Mouse (Mus musculus): Measurements from ENCODE around the gene D430042O09Rik. TPM values are rescaled to one million over a fixed set of nuclear protein-coding genes. Genes with fewer than 3 reads are reported as not detected.
"Not testable (repeated sequence)": the region's sequence is repeated elsewhere in the genome, so short reads cannot be mapped to it uniquely, and the experiment has no call there.

D430042O09Rik gene
- polyA plus RNA-seq, 1 experiment = 3.7 TPM

DNA sequence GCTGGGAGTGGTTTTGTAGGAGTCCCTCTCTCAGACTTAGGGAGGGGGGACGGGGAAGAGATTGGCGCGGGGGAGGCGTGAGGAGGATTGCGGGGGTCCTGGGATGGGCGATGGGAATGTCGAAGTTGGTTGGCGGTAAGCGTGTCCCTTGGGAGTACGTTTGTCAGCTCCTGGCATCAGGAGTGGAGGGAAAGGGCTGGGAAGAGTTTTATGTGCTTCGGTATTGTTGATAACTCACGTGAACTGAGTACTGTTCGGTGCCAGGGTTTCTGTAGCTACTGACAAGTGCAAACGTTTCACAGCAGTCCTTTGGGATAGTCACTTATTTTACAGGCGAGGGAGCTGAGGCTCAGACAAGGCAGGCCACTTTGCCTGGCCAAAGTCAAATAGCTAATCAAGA, 412 bp downstream of the D430042O09Rik start:
- Histone ChIP-seq H3K36me3 (ENCODE audit: control insufficient read depth, insufficient read depth) (peaks cover 11% of the 10 kb centered on the region), H3K4me3 (ENCODE audit: insufficient read depth, poor library complexity, severe bottlenecking) (peak overlapping the region; percentile 79), H3K79me2 (ENCODE audit: control insufficient read depth, insufficient read depth) (peaks cover 55% of the 10 kb centered on the region), H3K79me3 (ENCODE audit: low read depth) (peaks cover 36% of the 10 kb centered on the region), H3ac (ENCODE audit: control insufficient read depth, insufficient read length, low read depth) (peak overlapping the region; percentile 82), H3K27me3 (ENCODE audit: control insufficient read depth, insufficient read depth, insufficient read length) (no peaks in the 10 kb centered on the region)
- no peak for TF ChIP-seq MYOG (IDR thresholded peaks at IDR 0.05; ENCODE audit: control insufficient read depth, extremely low read depth, insufficient read length)
- TF ChIP-seq CEBPB (IDR thresholded peaks at IDR 0.05; ENCODE audit: low read depth) = no peak
- TF ChIP-seq FOSL1 (IDR thresholded peaks at IDR 0.05; ENCODE audit: insufficient read depth, low read length, poor library complexity, severe bottlenecking) = no peak
- no peak for TF ChIP-seq MYOD1 (IDR thresholded peaks at IDR 0.05; ENCODE audit: control insufficient read depth, insufficient read length, low read depth)
- no peak for TF ChIP-seq CTCF (IDR thresholded peaks at IDR 0.05; ENCODE audit: control insufficient read depth, insufficient read depth, insufficient read length)
- no peak for TF ChIP-seq MAX (IDR thresholded peaks at IDR 0.05)
- no peak for TF ChIP-seq USF1 (IDR thresholded peaks at IDR 0.05; ENCODE audit: low read depth)

DNA sequence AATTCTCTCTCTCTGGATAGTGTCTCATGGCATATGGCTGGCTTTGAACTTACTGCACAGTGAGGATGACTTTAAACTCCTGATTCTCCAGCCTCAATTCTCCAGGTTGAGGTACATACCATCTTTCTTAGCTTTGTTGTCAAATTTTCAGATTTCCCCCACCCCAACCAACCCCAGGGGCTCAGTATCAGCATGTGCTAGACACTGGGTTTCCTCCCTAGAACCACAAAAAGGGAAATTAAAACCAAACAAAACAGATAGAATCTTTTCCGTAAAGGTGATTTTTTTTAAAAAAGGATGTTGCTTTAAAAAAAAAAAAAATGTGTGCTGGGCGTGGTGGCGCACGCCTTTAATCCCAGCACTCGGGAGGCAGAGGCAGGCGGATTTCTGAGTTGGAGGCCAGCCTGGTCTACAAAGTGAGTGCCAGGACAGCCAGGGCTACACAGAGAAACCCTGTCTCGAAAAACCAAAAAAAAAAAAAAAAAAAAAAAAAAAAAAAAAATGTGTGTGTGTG, 5.9 kb downstream of the D430042O09Rik start:
- not testable (repeated sequence) for H3K27me3 ChIP-seq (ENCODE audit: control insufficient read depth, insufficient read depth, insufficient read length); H3K79me3 ChIP-seq (ENCODE audit: low read depth); H3ac ChIP-seq (ENCODE audit: control insufficient read depth, insufficient read length, low read depth); H3K36me3 ChIP-seq (ENCODE audit: control insufficient read depth, insufficient read depth); H3K4me3 ChIP-seq (ENCODE audit: insufficient read depth, poor library complexity, severe bottlenecking)
- H3K79me2 ChIP-seq (ENCODE audit: control insufficient read depth, insufficient read depth) = peaks cover 12% of the 10 kb centered on the region

DNA sequence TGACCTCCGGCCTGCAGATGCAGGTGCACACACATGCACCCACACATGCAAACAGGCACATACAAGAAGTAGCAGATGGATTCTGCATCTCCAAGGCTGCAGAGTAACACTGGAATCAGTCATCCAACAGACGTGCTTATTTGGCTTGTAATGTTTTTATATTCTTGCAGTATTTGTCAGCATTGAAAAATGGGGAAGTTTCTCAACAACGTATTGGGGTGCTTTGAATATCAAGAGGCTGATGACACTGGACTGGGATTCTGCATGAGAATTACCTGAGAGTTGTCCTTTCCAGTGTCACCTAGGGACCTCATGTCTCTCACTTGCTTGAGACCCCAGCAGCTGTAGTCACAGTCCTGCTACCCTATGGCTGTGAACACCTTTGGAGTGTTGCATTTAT, 7.1 kb downstream of the D430042O09Rik start:
- TF ChIP-seq CTCF (IDR thresholded peaks at IDR 0.05; ENCODE audit: control insufficient read depth, insufficient read depth, insufficient read length) = no peak
- no peak for TF ChIP-seq USF1 (IDR thresholded peaks at IDR 0.05; ENCODE audit: low read depth)
- no peak for TF ChIP-seq MAX (IDR thresholded peaks at IDR 0.05)
- TF ChIP-seq CEBPB (IDR thresholded peaks at IDR 0.05; ENCODE audit: low read depth) = no peak
- no peak for TF ChIP-seq MYOD1 (IDR thresholded peaks at IDR 0.05; ENCODE audit: control insufficient read depth, insufficient read length, low read depth)
- no peak for TF ChIP-seq MYOG (IDR thresholded peaks at IDR 0.05; ENCODE audit: control insufficient read depth, extremely low read depth, insufficient read length)
- TF ChIP-seq FOSL1 (IDR thresholded peaks at IDR 0.05; ENCODE audit: insufficient read depth, low read length, poor library complexity, severe bottlenecking) = no peak
- H3K79me3 ChIP-seq (ENCODE audit: low read depth) = no peaks in the 10 kb centered on the region
- no peak overlapping the region for H3ac ChIP-seq (ENCODE audit: control insufficient read depth, insufficient read length, low read depth)
- no peaks in the 10 kb centered on the region for H3K27me3 ChIP-seq (ENCODE audit: control insufficient read depth, insufficient read depth, insufficient read length)
- H3K4me3 ChIP-seq (ENCODE audit: insufficient read depth, poor library complexity, severe bottlenecking) = no peak overlapping the region
- peaks cover under 1% of the 10 kb centered on the region for H3K79me2 ChIP-seq (ENCODE audit: control insufficient read depth, insufficient read depth)
- H3K36me3 ChIP-seq (ENCODE audit: control insufficient read depth, insufficient read depth) = no peaks in the 10 kb centered on the region

DNA sequence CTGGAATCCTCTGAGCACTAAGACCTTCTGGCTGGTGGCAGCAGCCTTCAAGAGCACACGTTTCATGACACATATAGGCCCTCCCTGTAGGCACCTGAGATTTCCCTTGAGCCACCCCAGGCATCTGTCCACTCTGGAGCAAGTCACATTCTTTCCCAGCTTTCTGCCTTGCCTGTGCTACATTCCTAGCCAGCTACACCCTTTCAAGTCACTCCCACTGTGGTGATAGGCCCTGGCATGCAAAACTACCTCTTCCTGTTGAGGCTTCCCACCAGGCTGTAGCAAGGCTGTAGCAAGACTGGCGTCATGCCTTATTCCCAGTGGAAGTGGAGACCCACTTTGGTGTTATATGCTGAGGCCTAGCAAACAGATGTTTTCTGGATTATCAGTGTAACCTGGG, 9.0 kb downstream of the D430042O09Rik start:
- no peaks in the 10 kb centered on the region for H3K27me3 ChIP-seq (ENCODE audit: control insufficient read depth, insufficient read depth, insufficient read length)
- no peaks in the 10 kb centered on the region for H3K79me3 ChIP-seq (ENCODE audit: low read depth)
- H3K79me2 ChIP-seq (ENCODE audit: control insufficient read depth, insufficient read depth) = no peaks in the 10 kb centered on the region
- H3ac ChIP-seq (ENCODE audit: control insufficient read depth, insufficient read length, low read depth) = no peak overlapping the region
- no peak overlapping the region for H3K4me3 ChIP-seq (ENCODE audit: insufficient read depth, poor library complexity, severe bottlenecking)
- TF ChIP-seq MYOD1 (IDR thresholded peaks at IDR 0.05; ENCODE audit: control insufficient read depth, insufficient read length, low read depth) = no peak
- no peak for TF ChIP-seq MYOG (IDR thresholded peaks at IDR 0.05; ENCODE audit: control insufficient read depth, extremely low read depth, insufficient read length)
- H3K36me3 ChIP-seq (ENCODE audit: control insufficient read depth, insufficient read depth) = no peaks in the 10 kb centered on the region

DNA sequence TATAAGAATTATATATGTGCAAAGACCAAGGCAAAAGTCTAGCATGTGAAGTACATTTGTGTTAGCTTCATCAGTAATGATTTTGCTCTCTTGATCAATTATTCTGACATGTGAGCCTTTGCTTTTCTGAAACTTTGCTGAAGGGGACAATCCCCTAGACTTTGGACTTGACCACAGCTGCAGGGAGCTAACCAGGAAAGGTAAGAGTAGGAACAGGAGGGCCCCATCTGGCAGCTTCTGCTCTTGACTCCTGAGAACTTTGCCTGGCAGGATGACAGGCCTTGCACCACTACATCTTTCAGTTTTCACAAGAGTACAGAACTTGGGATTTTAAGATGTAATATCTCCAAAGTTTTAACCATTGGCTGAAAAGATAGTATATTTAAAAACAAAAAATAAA, 9.9 kb downstream of the D430042O09Rik start:
- no peaks in the 10 kb centered on the region for H3K79me3 ChIP-seq (ENCODE audit: low read depth)
- no peak overlapping the region for H3K4me3 ChIP-seq (ENCODE audit: insufficient read depth, poor library complexity, severe bottlenecking)
- no peaks in the 10 kb centered on the region for H3K27me3 ChIP-seq (ENCODE audit: control insufficient read depth, insufficient read depth, insufficient read length)
- H3ac ChIP-seq (ENCODE audit: control insufficient read depth, insufficient read length, low read depth) = no peak overlapping the region
- H3K36me3 ChIP-seq (ENCODE audit: control insufficient read depth, insufficient read depth) = no peaks in the 10 kb centered on the region
- TF ChIP-seq CTCF (IDR thresholded peaks at IDR 0.05; ENCODE audit: control insufficient read depth, insufficient read depth, insufficient read length) (no peak), CEBPB (IDR thresholded peaks at IDR 0.05; ENCODE audit: low read depth) (no peak), MYOG (IDR thresholded peaks at IDR 0.05; ENCODE audit: control insufficient read depth, extremely low read depth, insufficient read length) (no peak), FOSL1 (IDR thresholded peaks at IDR 0.05; ENCODE audit: insufficient read depth, low read length, poor library complexity, severe bottlenecking) (no peak), MAX (IDR thresholded peaks at IDR 0.05) (no peak), MYOD1 (IDR thresholded peaks at IDR 0.05; ENCODE audit: control insufficient read depth, insufficient read length, low read depth) (no peak), USF1 (IDR thresholded peaks at IDR 0.05; ENCODE audit: low read depth) (no peak)
- H3K79me2 ChIP-seq (ENCODE audit: control insufficient read depth, insufficient read depth) = no peaks in the 10 kb centered on the region

DNA sequence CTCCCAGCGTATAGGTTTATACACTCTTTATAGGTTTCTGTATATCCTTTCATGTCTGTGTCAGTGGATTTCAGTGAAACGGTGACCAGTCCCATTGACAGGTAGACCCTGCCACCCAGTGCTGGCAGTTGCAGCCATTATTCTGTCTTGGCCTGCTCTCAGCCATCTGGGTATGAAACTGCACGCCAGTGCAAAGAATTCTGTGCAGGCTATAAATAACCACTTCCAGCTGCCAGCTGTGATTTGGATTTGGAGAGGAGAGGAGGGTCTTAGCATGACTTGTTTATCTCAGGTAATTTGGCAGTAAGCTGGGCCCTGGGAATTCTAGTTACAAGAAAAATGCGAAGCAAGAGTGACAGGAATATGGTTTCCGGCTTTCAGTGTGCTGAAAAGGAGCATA, 12.7 kb downstream of the D430042O09Rik start:
- Histone ChIP-seq H3K79me2 (ENCODE audit: control insufficient read depth, insufficient read depth) (no peaks in the 10 kb centered on the region), H3ac (ENCODE audit: control insufficient read depth, insufficient read length, low read depth) (no peak overlapping the region), H3K27me3 (ENCODE audit: control insufficient read depth, insufficient read depth, insufficient read length) (no peaks in the 10 kb centered on the region), H3K4me3 (ENCODE audit: insufficient read depth, poor library complexity, severe bottlenecking) (no peak overlapping the region), H3K79me3 (ENCODE audit: low read depth) (no peaks in the 10 kb centered on the region), H3K36me3 (ENCODE audit: control insufficient read depth, insufficient read depth) (no peaks in the 10 kb centered on the region)
- no peak for TF ChIP-seq MYOD1 (IDR thresholded peaks at IDR 0.05; ENCODE audit: control insufficient read depth, insufficient read length, low read depth)
- no peak for TF ChIP-seq MYOG (IDR thresholded peaks at IDR 0.05; ENCODE audit: control insufficient read depth, extremely low read depth, insufficient read length)
- TF ChIP-seq USF1 (IDR thresholded peaks at IDR 0.05; ENCODE audit: low read depth) = no peak
- no peak for TF ChIP-seq FOSL1 (IDR thresholded peaks at IDR 0.05; ENCODE audit: insufficient read depth, low read length, poor library complexity, severe bottlenecking)
- TF ChIP-seq CEBPB (IDR thresholded peaks at IDR 0.05; ENCODE audit: low read depth) = no peak
- TF ChIP-seq CTCF (IDR thresholded peaks at IDR 0.05; ENCODE audit: control insufficient read depth, insufficient read depth, insufficient read length) = no peak
- no peak for TF ChIP-seq MAX (IDR thresholded peaks at IDR 0.05)
